Mouse (Mus musculus): ENCODE data around the gene Anks1b.

Anks1b gene

GRCm38 (mm10) chr10:90718684-90719083, 845.4 kb downstream of the Anks1b start:
- DNase-seq (ENCODE audit: extremely low read depth, low read depth, low spot score) = no peak

- DNase-seq (ENCODE audit: extremely low read depth, low read depth, low spot score) = no peak
Measured at GRCm38 (mm10) chr10:90719996-90720395, 846.7 kb downstream of the Anks1b start.

- DNase-seq (ENCODE audit: extremely low read depth, low read depth, low spot score) = no peak
Measured at GRCm38 (mm10) chr10:90723071-90723494, 849.8 kb downstream of the Anks1b start.

GRCm38 (mm10) chr10:90723941-90724341, 850.6 kb downstream of the Anks1b start:
- no peak for DNase-seq (ENCODE audit: extremely low read depth, low read depth, low spot score)

GRCm38 (mm10) chr10:90724931-90725330, 851.6 kb downstream of the Anks1b start:
- no peak for DNase-seq (ENCODE audit: extremely low read depth, low read depth, low spot score)

- no peak for DNase-seq (ENCODE audit: extremely low read depth, low read depth, low spot score)
Measured at GRCm38 (mm10) chr10:90728401-90729358, 855.4 kb downstream of the Anks1b start.

- no peak for DNase-seq (ENCODE audit: extremely low read depth, low read depth, low spot score)
Measured at GRCm38 (mm10) chr10:90729527-90729926, 856.2 kb downstream of the Anks1b start.

GRCm38 (mm10) chr10:90732823-90733222, 859.5 kb downstream of the Anks1b start:
- DNase-seq (ENCODE audit: extremely low read depth, low read depth, low spot score) = no peak

- no peak for DNase-seq (ENCODE audit: extremely low read depth, low read depth, low spot score)
Measured at GRCm38 (mm10) chr10:90733632-90734031, 860.3 kb downstream of the Anks1b start.

- DNase-seq (ENCODE audit: extremely low read depth, low read depth, low spot score) = no peak
Measured at GRCm38 (mm10) chr10:90738475-90738874, 865.2 kb downstream of the Anks1b start.

- DNase-seq (ENCODE audit: extremely low read depth, low read depth, low spot score) = no peak
Measured at GRCm38 (mm10) chr10:90740956-90741355, 867.6 kb downstream of the Anks1b start.

GRCm38 (mm10) chr10:90751889-90752288, 878.6 kb downstream of the Anks1b start:
- no peak for DNase-seq (ENCODE audit: extremely low read depth, low read depth, low spot score)

GRCm38 (mm10) chr10:90753106-90753505, 879.8 kb downstream of the Anks1b start:
- no peak for DNase-seq (ENCODE audit: extremely low read depth, low read depth, low spot score)

GRCm38 (mm10) chr10:90757773-90758172, 884.5 kb downstream of the Anks1b start:
- no peak for DNase-seq (ENCODE audit: extremely low read depth, low read depth, low spot score)

GRCm38 (mm10) chr10:90759929-90760328, 886.6 kb downstream of the Anks1b start:
- DNase-seq (ENCODE audit: extremely low read depth, low read depth, low spot score) = no peak

GRCm38 (mm10) chr10:90766261-90766660, 893.0 kb downstream of the Anks1b start:
- DNase-seq (ENCODE audit: extremely low read depth, low read depth, low spot score) = no peak

- no peak for DNase-seq (ENCODE audit: extremely low read depth, low read depth, low spot score)
Measured at GRCm38 (mm10) chr10:90770403-90770955, 897.2 kb downstream of the Anks1b start.

- no peak for DNase-seq (ENCODE audit: extremely low read depth, low read depth, low spot score)
Measured at GRCm38 (mm10) chr10:90771046-90771445, 897.7 kb downstream of the Anks1b start.

GRCm38 (mm10) chr10:90771471-90772226, 898.3 kb downstream of the Anks1b start:
- no peak for DNase-seq (ENCODE audit: extremely low read depth, low read depth, low spot score)

- no peak for DNase-seq (ENCODE audit: extremely low read depth, low read depth, low spot score)
Measured at GRCm38 (mm10) chr10:90779561-90780400, 906.5 kb downstream of the Anks1b start.
